Mouse (Mus musculus): Measurements from ENCODE around the gene Rlim. TPM values are rescaled to one million over a fixed set of nuclear protein-coding genes. Genes with fewer than 3 reads are reported as not detected.

Gene Rlim
- polyA plus RNA-seq, 1 experiment from 2014 or later: 24.6 TPM

- no peaks in the 10 kb centered on the region for H3K4me1 ChIP-seq (ENCODE audit: control insufficient read depth, insufficient read depth, low read length)
- H3K4me2 ChIP-seq (ENCODE audit: low read length): no peak overlapping the region
- H3K4me3 ChIP-seq (ENCODE audit: low read depth, low read length): no peak overlapping the region
- H3K27me3 ChIP-seq (ENCODE audit: control insufficient read depth, insufficient read depth, low read depth, low read length): peaks cover 18% of the 10 kb centered on the region
- H3K36me3 ChIP-seq (ENCODE audit: control insufficient read depth, insufficient read depth, low read length): no peaks in the 10 kb centered on the region
- H3K9ac ChIP-seq (ENCODE audit: low read depth, low read length): no peak overlapping the region
- 7% methylated on average over 3 of the region's 3 CpGs for WGBS
- H3K27ac ChIP-seq (ENCODE audit: low read length): no peak overlapping the region
- H3K9me3 ChIP-seq (replicated peaks; ENCODE audit: control insufficient read depth, low read length, poor library complexity, severe bottlenecking): no peaks in the 10 kb centered on the region
- ATAC-seq: no peak
Observed at GRCm38 (mm10) chrX:103914790-103915189, 66.3 kb downstream of the Rlim start.

Other genes with a start within 250 kb of the Rlim start
- 27.0 and 29.8 TPM in 2 replicates for gene Slc16a2, start 159.3 kb downstream of the Rlim start, polyA plus RNA-seq (2015; fragmentation: Nextera tagmentation; extraction: Ambion mirVana)
- gene Nexmif, start 219.9 kb upstream of the Rlim start, polyA plus RNA-seq (2015; fragmentation: Nextera tagmentation; extraction: Ambion mirVana): 19.2 and 21.9 TPM in 2 replicates